ENCODE assay signal across 19 mouse cellular contexts in the genomic region with DNA sequence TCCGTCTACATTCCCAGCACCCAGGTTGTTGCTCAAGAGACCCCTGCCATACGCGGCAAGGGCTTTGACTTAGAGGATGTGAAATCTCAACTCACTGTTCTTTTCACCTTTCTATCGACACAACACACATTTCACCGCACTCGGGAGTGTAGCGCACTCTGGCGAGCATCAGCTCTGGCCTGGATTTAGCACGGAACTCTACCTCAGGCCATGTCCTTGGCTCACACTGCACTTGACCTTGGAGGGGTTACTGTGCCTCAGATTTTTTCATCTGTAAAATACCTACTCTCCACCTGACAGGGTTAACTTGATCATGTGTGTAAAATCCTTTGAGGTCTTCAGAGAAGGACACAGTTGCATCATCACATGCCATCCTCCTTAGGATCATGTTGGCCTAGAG.
"Had no signal": no experiment of that assay in that cellular context is flagged by ENCODE, and none has a peak within 500 bp of the region (broad histone marks: within the 10 kb centered on the region; RNA-seq: fewer than 3 reads in every experiment).

No protein-coding gene starts in this region.

- H3K4me1 ChIP-seq: midbrain, embryonic 10.5 days; midbrain, embryonic 12.5 days; neural tube, embryonic 13.5 days had no signal

- DNase-seq: lung, adult 18-20 months; lung, embryonic 14.5 days; lung, postnatal 10 days; lung, postnatal 4 days; midbrain, embryonic 14.5 days; retina, postnatal 1 day; right cerebral cortex, adult 18-20 months; right cerebral cortex, postnatal 25 days; right cerebral cortex, postnatal 4 days; spleen, adult 18-20 months; thymus, adult 18-20 months; thymus, postnatal 14 days; thymus, postnatal 36 days had no signal

- H3K4me2 ChIP-seq: lung, embryonic 14.5 days; midbrain, embryonic 12.5 days; neural tube, embryonic 13.5 days; neural tube, embryonic 15.5 days had no signal

- H3K27ac ChIP-seq: midbrain, embryonic 10.5 days; midbrain, embryonic 12.5 days; neural tube, embryonic 13.5 days; neural tube, embryonic 15.5 days had no signal

- H3K36me3 ChIP-seq: neural tube, embryonic 15.5 days had no signal

- H3K9me3 ChIP-seq: midbrain, embryonic 10.5 days; midbrain, embryonic 12.5 days; neural tube, embryonic 13.5 days; neural tube, embryonic 15.5 days had no signal

- H3K9ac ChIP-seq: lung, embryonic 14.5 days; midbrain, embryonic 12.5 days; neural tube, embryonic 13.5 days; neural tube, embryonic 15.5 days had no signal

- H3K27me3 ChIP-seq: midbrain, embryonic 12.5 days; neural tube, embryonic 13.5 days; neural tube, embryonic 15.5 days had no signal

- ATAC-seq: midbrain, embryonic 16.5 days had no signal

- H3K4me3 ChIP-seq: midbrain, embryonic 10.5 days; midbrain, embryonic 12.5 days; myocyte; neural tube, embryonic 13.5 days; neural tube, embryonic 15.5 days had no signal
